Mouse (Mus musculus): Measurements from ENCODE around the gene Ubl3. TPM values are rescaled to one million over a fixed set of nuclear protein-coding genes. Genes with fewer than 3 reads are reported as not detected.

Ubl3 gene
- polyA plus RNA-seq, 1 experiment from 2014 or later: 73.2 TPM

DNA sequence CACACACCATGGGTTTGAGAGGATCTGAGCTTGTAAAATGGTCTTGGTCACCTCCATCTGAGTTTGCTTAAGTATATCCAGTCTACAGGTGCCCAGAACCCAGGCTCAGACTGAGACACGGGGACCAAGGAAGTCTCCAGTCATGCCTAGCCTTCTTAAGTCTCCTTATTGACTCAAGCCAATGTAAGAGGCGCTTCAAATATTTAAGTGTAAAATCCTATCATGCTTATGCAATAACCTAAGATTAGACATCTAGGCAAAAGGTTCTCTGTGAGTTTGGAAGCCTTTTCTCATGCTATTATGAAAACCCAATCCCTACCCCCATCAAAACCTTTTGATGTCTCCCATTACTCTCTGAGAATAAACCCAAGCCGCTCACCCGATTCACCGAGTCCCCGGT lies 5.9 kb upstream of the Ubl3 start:
- no peak overlapping the region for H3K4me2 ChIP-seq (ENCODE audit: low read depth, low read length)
- no peak overlapping the region for H3K9ac ChIP-seq (ENCODE audit: low read depth, low read length)
- H3K36me3 ChIP-seq (ENCODE audit: control insufficient read depth, insufficient read depth, low read length): no peaks in the 10 kb centered on the region
- peaks cover 9% of the 10 kb centered on the region; the same call in 1 of the 2 replicates for H3K4me1 ChIP-seq (ENCODE audit: control insufficient read depth, insufficient read depth, low read length)
- H3K27ac ChIP-seq (replicated peaks; ENCODE audit: low read depth, low read length): no peak overlapping the region
- no peak for ATAC-seq (ENCODE audit: low read depth)
- H3K9me3 ChIP-seq (ENCODE audit: control insufficient read depth, low read length): no peaks in the 10 kb centered on the region
- WGBS: 93% methylated on average over 6 of the region's 6 CpGs
- H3K4me3 ChIP-seq (ENCODE audit: low read depth, low read length): no peak overlapping the region
- no peak for DNase-seq (ENCODE audit: low spot score)
- no peaks in the 10 kb centered on the region for H3K27me3 ChIP-seq (replicated peaks; ENCODE audit: control insufficient read depth, insufficient read depth, low read length)

DNA sequence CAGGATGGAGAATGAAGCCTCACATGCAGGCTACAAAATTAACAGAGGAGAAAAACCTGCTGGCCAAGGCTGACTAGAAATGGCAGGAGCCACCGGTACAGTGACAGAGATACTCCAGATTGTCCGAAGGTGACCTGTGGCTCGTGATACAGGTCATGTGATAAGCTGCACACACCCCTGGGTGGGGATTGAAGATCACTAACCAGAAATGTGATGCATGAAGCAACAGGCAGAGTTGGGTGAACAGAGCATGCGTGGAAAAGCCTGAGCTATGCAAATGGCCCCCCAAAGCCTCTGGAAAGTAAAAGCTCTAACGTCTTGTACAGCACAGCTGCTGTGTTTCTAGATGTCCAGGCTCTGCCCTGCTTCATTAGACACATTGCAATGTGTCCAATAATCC lies 3.9 kb upstream of the Ubl3 start:
- H3K4me1 ChIP-seq (ENCODE audit: control insufficient read depth, insufficient read depth, low read length): peaks cover 9% of the 10 kb centered on the region; the same call in 1 of the 2 replicates
- no peaks in the 10 kb centered on the region for H3K9me3 ChIP-seq (ENCODE audit: control insufficient read depth, low read length)
- no peak for DNase-seq (ENCODE audit: low spot score)
- H3K36me3 ChIP-seq (ENCODE audit: control insufficient read depth, insufficient read depth, low read length): no peaks in the 10 kb centered on the region
- no peak overlapping the region for H3K27ac ChIP-seq (replicated peaks; ENCODE audit: low read depth, low read length)
- ATAC-seq (ENCODE audit: low read depth): no peak
- no peak overlapping the region for H3K9ac ChIP-seq (ENCODE audit: low read depth, low read length)
- no peak overlapping the region for H3K4me3 ChIP-seq (ENCODE audit: low read depth, low read length)
- no peaks in the 10 kb centered on the region for H3K27me3 ChIP-seq (replicated peaks; ENCODE audit: control insufficient read depth, insufficient read depth, low read length)
- no peak overlapping the region for H3K4me2 ChIP-seq (ENCODE audit: low read depth, low read length)
- WGBS: 79% methylated on average over 5 of the region's 5 CpGs

DNA sequence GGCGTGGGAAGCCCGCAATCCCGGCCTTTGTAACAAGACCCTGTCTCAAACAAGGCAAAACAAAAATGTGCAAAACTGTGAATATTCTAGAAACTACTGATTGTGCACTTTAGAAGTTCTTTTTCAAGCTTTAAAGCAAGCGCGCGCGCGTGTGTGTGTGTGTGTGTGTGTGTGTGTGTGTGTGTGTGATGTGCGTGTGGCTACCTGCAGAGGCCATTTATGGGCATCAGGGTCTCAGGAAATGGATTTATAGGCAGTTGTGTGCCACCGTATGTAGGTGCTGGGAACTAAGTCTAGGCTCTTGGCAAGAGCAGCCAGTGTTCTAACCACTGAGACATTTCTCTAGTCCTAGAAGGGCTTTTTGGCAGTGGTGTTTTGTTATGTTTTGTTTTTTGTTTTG lies 2.6 kb upstream of the Ubl3 start:
- Histone ChIP-seq H3K4me3 (ENCODE audit: low read depth, low read length) (no peak overlapping the region), H3K4me2 (ENCODE audit: low read depth, low read length) (peak overlapping the region; percentile 40; the same call in 1 of the 2 replicates), H3K36me3 (ENCODE audit: control insufficient read depth, insufficient read depth, low read length) (no peaks in the 10 kb centered on the region), H3K9ac (ENCODE audit: low read depth, low read length) (no peak overlapping the region), H3K27ac (replicated peaks; ENCODE audit: low read depth, low read length) (no peak overlapping the region), H3K9me3 (ENCODE audit: control insufficient read depth, low read length) (no peaks in the 10 kb centered on the region), H3K27me3 (replicated peaks; ENCODE audit: control insufficient read depth, insufficient read depth, low read length) (no peaks in the 10 kb centered on the region), H3K4me1 (ENCODE audit: control insufficient read depth, insufficient read depth, low read length) (peaks cover 11% of the 10 kb centered on the region)
- ATAC-seq (ENCODE audit: low read depth) (no peak), DNase-seq (ENCODE audit: low spot score) (no peak)
- WGBS: 70% methylated on average over 10 of the region's 10 CpGs

DNA sequence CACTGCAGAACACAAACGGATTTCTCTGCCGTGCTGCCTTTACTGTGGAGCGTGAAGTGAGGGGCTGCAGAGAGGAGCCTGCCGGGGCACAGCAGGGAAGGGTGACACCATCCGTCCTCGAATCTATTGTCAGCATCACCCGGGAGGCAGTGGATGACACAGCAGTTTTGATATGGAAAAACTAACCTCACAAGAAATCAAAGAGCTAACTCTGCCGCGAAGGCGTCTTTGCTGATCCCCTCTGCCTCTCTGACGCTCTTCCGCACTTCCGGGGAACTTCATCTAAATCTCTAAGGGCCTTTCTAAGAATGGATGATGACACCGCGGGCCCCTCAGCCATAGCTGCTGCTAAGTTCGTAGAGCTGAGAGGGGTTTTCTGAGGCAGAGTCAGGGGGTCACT lies 2.1 kb upstream of the Ubl3 start:
- WGBS: 5% methylated on average over 16 of the region's 16 CpGs
- DNase-seq (ENCODE audit: low spot score): no peak
- Histone ChIP-seq H3K4me1 (ENCODE audit: control insufficient read depth, insufficient read depth, low read length) (peaks cover 15% of the 10 kb centered on the region), H3K9ac (ENCODE audit: low read depth, low read length) (peak overlapping the region; percentile 43), H3K4me2 (ENCODE audit: low read depth, low read length) (peak overlapping the region; percentile 40), H3K9me3 (ENCODE audit: control insufficient read depth, low read length) (no peaks in the 10 kb centered on the region), H3K27ac (replicated peaks; ENCODE audit: low read depth, low read length) (no peak overlapping the region), H3K4me3 (ENCODE audit: low read depth, low read length) (0 out of 2 replicates have a peak overlapping the region, but pooled peaks have one; percentile 10), H3K27me3 (replicated peaks; ENCODE audit: control insufficient read depth, insufficient read depth, low read length) (no peaks in the 10 kb centered on the region), H3K36me3 (ENCODE audit: control insufficient read depth, insufficient read depth, low read length) (no peaks in the 10 kb centered on the region)
- no peak for ATAC-seq (ENCODE audit: low read depth)

DNA sequence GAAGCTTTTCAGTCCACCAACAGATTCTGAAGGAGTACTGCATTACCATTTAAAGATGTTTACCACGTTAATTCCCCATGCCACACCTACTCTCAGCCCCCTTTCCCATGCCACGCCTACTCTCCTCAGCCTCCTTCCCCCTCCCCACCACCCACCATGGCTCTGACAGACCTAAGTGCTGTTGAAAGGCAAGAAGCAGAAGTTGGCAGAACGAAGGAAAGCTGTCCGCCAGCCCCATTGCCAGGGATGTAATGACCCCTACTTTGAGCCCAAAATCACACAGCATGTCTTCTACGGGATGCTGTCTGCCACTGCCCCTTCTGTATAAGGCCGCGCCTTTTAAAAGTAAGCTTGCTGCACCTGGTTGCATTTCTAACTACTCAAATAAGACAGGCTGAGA lies 1.7 kb upstream of the Ubl3 start:
- peak overlapping the region; percentile 43; the same call in 1 of the 2 replicates for H3K9ac ChIP-seq (ENCODE audit: low read depth, low read length)
- 0 out of 2 replicates have a peak overlapping the region, but pooled peaks have one; percentile 10 for H3K4me3 ChIP-seq (ENCODE audit: low read depth, low read length)
- 18% methylated on average over 7 of the region's 7 CpGs for WGBS

DNA sequence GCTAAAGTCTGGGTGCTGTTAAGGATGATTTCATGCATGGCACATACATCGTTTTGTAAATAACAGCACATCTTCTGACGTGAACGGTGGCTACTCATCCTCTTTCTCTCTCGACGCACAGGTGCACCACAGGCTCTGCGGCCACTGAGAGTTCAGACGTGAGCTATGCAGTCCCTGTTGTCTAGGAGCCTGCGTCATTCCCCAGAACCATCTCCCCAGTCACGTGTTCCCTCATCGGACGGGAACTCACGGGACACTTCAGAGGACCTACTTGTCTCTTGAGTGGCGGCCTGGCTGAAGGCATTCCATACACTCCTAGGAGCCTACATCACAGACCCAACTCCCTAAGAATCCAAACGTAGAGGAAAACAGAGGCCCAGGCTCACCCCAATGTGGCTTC lies 1.1 kb upstream of the Ubl3 start:
- Histone ChIP-seq H3K4me3 (ENCODE audit: low read depth, low read length) (no peak overlapping the region), H3K9me3 (ENCODE audit: control insufficient read depth, low read length) (no peaks in the 10 kb centered on the region), H3K27ac (replicated peaks; ENCODE audit: low read depth, low read length) (no peak overlapping the region), H3K4me1 (ENCODE audit: control insufficient read depth, insufficient read depth, low read length) (peaks cover 23% of the 10 kb centered on the region), H3K9ac (ENCODE audit: low read depth, low read length) (no peak overlapping the region), H3K4me2 (ENCODE audit: low read depth, low read length) (no peak overlapping the region), H3K27me3 (replicated peaks; ENCODE audit: control insufficient read depth, insufficient read depth, low read length) (no peaks in the 10 kb centered on the region), H3K36me3 (ENCODE audit: control insufficient read depth, insufficient read depth, low read length) (no peaks in the 10 kb centered on the region)
- ATAC-seq (ENCODE audit: low read depth): no peak
- 35% methylated on average over 14 of the region's 14 CpGs for WGBS
- DNase-seq (ENCODE audit: low spot score): no peak

More for the DNA sequence above, 1.7 kb upstream of the Ubl3 start:
- no peak for DNase-seq (ENCODE audit: low spot score)
- H3K27ac ChIP-seq (replicated peaks; ENCODE audit: low read depth, low read length): no peak overlapping the region
- H3K4me1 ChIP-seq (ENCODE audit: control insufficient read depth, insufficient read depth, low read length): peaks cover 20% of the 10 kb centered on the region
- peak overlapping the region; percentile 40 for H3K4me2 ChIP-seq (ENCODE audit: low read depth, low read length)
- ATAC-seq (ENCODE audit: low read depth): no peak
- H3K36me3 ChIP-seq (ENCODE audit: control insufficient read depth, insufficient read depth, low read length): no peaks in the 10 kb centered on the region
- no peaks in the 10 kb centered on the region for H3K9me3 ChIP-seq (ENCODE audit: control insufficient read depth, low read length)
- no peaks in the 10 kb centered on the region for H3K27me3 ChIP-seq (replicated peaks; ENCODE audit: control insufficient read depth, insufficient read depth, low read length)

DNA sequence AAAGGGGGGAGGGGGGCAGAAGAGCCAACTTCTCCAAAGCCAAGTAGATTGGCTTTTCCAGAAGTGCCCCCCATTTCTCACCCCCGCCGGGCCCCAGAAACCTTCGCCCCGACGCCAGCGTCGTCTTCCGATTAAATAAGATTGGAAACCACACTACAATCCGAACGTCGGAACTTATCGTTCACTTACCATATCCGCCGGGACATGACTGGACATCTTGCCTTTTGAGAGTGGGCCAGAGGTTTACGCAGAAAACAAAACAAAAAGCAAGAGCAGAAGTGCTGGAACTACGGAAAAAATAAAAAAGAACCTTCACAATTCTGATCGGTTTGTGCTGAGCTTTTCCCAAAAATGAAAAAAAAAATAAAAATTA lies 839 bp downstream of the Ubl3 start:
- H3K4me1 ChIP-seq (ENCODE audit: control insufficient read depth, insufficient read depth, low read length): peaks cover 37% of the 10 kb centered on the region
- H3K27ac ChIP-seq (replicated peaks; ENCODE audit: low read depth, low read length): peak overlapping the region; percentile 97
- peak overlapping the region; percentile 89 for H3K9ac ChIP-seq (ENCODE audit: low read depth, low read length)
- peak overlapping the region; percentile 62 for H3K4me3 ChIP-seq (ENCODE audit: low read depth, low read length)
- no peaks in the 10 kb centered on the region for H3K9me3 ChIP-seq (ENCODE audit: control insufficient read depth, low read length)
- H3K36me3 ChIP-seq (ENCODE audit: control insufficient read depth, insufficient read depth, low read length): no peaks in the 10 kb centered on the region
- H3K4me2 ChIP-seq (ENCODE audit: low read depth, low read length): peak overlapping the region; percentile 71
- WGBS: under 1% methylated on average over 17 of the region's 17 CpGs
- ATAC-seq (ENCODE audit: low read depth) (no peak), DNase-seq (ENCODE audit: low spot score) (peak; percentile 45)
- no peaks in the 10 kb centered on the region for H3K27me3 ChIP-seq (replicated peaks; ENCODE audit: control insufficient read depth, insufficient read depth, low read length)

DNA sequence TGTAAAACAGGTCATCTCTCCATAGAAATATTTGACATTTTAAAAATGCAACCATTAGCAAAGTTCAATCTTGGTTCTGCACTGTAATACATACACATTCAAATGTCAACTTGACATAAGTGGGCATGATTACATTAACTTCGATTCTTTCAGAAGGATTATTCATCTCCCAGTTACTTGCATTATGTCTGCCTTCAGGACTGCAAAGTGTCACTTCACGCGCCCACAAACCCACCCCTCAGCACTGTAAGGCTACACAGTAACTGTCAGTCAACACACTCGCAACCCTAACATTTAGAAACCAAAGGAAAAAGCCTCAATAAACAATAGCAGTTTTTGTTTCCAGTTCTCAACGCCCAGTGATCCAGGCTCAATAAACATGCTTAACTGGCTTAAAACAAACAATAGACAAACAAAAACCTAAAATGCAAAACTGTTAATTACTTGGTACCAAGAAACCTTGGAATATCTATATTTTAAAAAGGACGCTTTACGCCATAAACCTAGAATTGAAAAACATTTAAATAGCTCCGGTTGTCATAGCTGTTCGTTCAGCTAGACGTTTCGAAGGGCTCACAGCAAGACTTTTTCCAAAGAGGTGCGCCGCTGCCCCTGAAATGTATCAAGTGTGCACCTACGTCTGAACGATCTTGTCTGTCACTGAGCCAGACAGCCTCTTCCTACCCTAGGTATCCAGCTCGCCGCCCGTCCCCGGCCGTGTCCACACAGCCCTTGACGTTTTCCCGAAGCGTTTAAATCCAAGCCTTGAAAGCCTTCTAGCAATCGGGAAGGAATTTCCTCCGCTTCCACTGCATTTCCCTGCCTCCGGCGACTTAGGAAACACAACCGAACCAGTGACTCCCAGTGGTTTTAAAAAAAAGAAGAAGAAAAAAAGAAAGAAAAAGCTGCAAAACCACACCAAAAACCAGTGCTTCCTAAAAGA lies 1.5 kb downstream of the Ubl3 start:
- H3K9me3 ChIP-seq (ENCODE audit: control insufficient read depth, low read length): no peaks in the 10 kb centered on the region
- ATAC-seq (ENCODE audit: low read depth) (no peak), DNase-seq (ENCODE audit: low spot score) (peak; percentile 50)
- H3K27ac ChIP-seq (replicated peaks; ENCODE audit: low read depth, low read length): peak overlapping the region; percentile 97
- H3K4me2 ChIP-seq (ENCODE audit: low read depth, low read length): peak overlapping the region; percentile 71
- H3K27me3 ChIP-seq (replicated peaks; ENCODE audit: control insufficient read depth, insufficient read depth, low read length): no peaks in the 10 kb centered on the region
- H3K4me1 ChIP-seq (ENCODE audit: control insufficient read depth, insufficient read depth, low read length): peaks cover 38% of the 10 kb centered on the region
- no peaks in the 10 kb centered on the region for H3K36me3 ChIP-seq (ENCODE audit: control insufficient read depth, insufficient read depth, low read length)
- under 1% methylated on average over 28 of the region's 28 CpGs for WGBS
- H3K4me3 ChIP-seq (ENCODE audit: low read depth, low read length): peak overlapping the region; percentile 62
- H3K9ac ChIP-seq (ENCODE audit: low read depth, low read length): peak overlapping the region; percentile 89
